Mouse (Mus musculus): ENCODE measurements around the gene Arhgef10l.

- no peak for TF ChIP-seq GATA1 (IDR thresholded peaks at IDR 0.05; ENCODE audit: low read length)
- no peak for TF ChIP-seq TAL1 (IDR thresholded peaks at IDR 0.05; ENCODE audit: low read length)
Observed at GRCm38 (mm10) chr4:140547488-140547887, 118.3 kb downstream of the Arhgef10l start.

Data from erythroblast, embryonic 14.5 days (primary cell).